Mouse (Mus musculus) spleen, embryonic (tissue): ENCODE data around the gene Lcmt2.
"Not testable (repeated sequence)": the region's sequence is repeated elsewhere in the genome, so short reads cannot be mapped to it uniquely, and the experiment has no call there.

Experiments
- CTCF ChIA-PET: fragments of 350-600 bp; sonication (Branson Sonifier 250); formaldehyde crosslinking; loops from one replicate; lab custom pipeline; 2022; lab: Charles Lee

Gene Lcmt2

DNA sequence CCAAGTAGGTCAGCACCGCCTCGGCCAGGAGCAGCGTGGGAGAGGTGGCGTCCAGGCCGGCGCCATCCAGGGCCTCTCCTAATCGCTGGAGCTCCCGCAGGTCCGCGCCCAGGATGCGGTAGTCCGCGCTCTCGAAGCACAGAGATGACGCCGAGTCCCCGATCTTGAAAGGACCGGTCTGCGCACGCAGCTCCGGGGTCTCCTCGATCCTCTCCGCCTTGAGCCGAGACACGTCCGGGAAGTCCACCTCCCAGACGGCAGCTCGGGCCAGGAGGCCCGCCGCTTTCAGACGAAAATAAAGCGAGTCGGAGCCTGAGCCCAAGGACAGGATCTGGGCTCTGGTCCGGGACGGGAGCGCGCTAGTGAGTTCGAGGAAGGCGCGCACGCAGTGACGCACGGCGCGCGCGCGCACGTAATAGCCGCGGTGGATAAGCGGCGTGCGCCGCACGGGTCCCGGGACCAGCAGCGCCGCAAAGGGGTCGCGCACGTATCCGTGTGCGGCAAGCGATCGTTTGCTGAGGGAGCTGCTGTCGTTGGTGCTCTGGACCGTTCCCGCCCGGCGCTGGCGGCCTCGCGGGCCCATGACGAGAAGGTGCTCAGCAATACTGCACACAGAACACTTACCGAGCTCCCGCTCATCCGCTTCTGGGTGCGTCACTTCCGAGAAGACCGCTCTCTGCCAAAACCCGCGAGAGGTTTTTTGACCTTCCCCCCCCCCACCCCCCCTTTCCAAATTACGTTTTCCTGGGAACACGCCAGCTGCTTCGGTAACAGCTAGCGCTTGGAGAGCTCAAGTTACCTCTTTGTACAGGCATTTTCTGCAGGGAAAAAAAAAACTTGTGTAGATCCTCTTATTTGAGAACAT, at the start of gene Lcmt2, which contains the start of gene Adal:
Gene Lcmt2, minus strand, starts transcription at position 636 of the 865 bp plus-strand sequence.
Gene Adal, plus strand, starts transcription at position 411 of the 865 bp plus-strand sequence.
- CTCF ChIA-PET, result interaction anchor here (0.7 kb wide), 1 partner anchor 29 kb away, joined by 4 read pairs; no protein-coding TSS in a partner anchor

GRCm38 (mm10) chr2:121188530-121188929, 48.1 kb upstream of the Lcmt2 start:
- CTCF ChIA-PET, result no interaction called here

DNA sequence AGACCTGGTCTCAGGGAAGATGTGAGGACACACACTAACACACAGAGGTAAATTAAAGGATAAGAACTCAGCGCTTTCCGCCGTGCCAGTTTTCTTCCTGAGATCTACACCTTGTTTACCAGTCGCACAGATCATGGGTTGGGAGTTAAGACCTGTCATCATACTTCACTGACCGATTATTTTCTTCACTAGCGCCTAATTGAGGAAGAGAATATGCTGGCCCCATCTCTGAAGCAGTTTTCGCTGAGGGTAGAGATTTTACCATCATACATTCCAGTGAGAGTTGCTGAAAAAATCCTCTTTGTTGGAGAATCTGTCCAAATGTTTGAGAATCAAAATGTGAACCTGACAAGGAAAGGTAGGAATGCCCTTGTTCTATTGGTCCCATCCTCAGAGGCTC, 43.7 kb upstream of the Lcmt2 start:
- CTCF ChIA-PET, result no interaction called here

GRCm38 (mm10) chr2:121183431-121183830, 43.0 kb upstream of the Lcmt2 start:
- CTCF ChIA-PET, result no interaction called here

- CTCF ChIA-PET, result no interaction called here
Observed at GRCm38 (mm10) chr2:121178828-121179479, 38.5 kb upstream of the Lcmt2 start.

GRCm38 (mm10) chr2:121170980-121171742, 30.7 kb upstream of the Lcmt2 start, which contains the start of gene Zscan29:
Gene Zscan29, minus strand, starts transcription at chr2:121171125.
- CTCF ChIA-PET, result interaction anchor here (0.6 to 0.7 kb wide), 3 partner anchors 16 to 1883 kb away, joined by 3 to 4 read pairs (median 4); no protein-coding TSS in a partner anchor

DNA sequence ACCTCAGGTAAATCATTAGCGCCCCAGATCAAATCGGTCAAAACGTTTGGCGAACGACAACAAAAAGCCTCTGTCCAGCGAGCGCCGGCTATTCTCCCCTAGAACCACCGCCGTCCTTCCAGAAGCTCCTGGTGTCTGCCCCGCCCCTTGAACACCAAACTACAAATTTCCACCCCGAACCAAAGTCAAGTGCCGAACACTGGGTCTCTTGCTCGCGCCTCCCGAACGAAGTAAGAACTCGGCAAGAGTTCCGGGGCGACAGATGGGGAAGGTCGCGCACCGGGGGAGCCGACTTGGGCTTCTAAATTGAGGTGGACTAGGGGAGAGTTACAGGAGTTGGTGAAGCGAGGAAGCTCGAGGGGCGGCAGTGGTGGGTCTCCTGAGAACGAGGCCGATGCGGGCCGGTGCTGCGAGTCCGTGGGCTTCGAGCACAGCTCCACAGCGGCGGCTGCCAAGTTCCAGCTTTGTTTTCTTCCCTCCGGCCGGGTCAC, 30.1 kb upstream of the Lcmt2 start, which contains the start of gene Tubgcp4:
Gene Tubgcp4, plus strand, starts transcription at position 174 of the 491 bp plus-strand sequence.
- CTCF ChIA-PET, result interaction anchor here (0.6 to 0.7 kb wide), 2 partner anchors 17 to 1883 kb away, joined by 4 read pairs; no protein-coding TSS in a partner anchor

GRCm38 (mm10) chr2:121169902-121170301, 29.4 kb upstream of the Lcmt2 start:
- CTCF ChIA-PET, result interaction anchor here (0.6 kb wide), 1 partner anchor 29 kb away, joined by 4 read pairs; the partner anchor contains the start of genes Adal and Lcmt2

DNA sequence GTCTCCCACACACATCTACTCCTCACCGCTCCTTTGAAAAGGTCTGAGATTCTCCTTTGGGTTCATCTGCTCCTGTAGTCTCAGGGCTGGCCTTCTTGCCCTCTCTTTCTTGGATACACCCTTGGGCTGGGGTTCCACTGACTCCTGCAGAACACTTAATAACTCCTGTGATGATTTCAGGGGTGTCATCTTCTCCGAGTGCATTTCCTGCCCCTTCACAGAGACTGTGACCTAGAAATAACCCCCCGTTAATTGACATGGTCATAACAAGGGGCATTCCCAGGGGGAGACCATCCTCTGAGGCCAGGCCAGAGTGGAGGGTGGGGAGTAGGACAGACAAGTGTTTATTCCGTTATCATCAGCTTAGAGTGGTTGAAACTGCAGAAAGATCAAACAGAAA, 28.7 kb upstream of the Lcmt2 start:
- CTCF ChIA-PET, result interaction anchor here (0.6 kb wide), 1 partner anchor 29 kb away, joined by 4 read pairs; the partner anchor contains the start of genes Adal and Lcmt2

GRCm38 (mm10) chr2:121153100-121153499, 12.6 kb upstream of the Lcmt2 start:
- CTCF ChIA-PET, result no interaction called here

DNA sequence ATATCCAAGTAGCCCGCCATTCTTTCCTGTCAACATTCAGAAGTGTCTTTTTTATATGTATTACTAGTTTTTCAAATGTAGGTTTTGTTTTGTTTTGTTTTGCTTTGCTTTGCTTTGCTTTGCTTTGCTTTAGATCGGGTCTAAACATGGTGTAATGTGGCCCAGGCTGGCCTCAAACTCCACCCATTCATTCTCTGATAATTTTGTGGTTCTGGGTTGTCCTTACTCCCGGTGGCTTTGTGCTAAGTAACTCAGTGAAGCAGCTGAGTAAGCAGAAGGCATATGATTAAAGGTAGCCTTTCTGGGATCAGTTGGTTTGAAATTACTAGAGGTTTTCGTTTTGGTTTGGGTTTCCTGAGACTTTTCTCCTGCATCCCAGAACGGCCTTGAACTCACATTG, 9.2 kb upstream of the Lcmt2 start:
- CTCF ChIA-PET, result no interaction called here

DNA sequence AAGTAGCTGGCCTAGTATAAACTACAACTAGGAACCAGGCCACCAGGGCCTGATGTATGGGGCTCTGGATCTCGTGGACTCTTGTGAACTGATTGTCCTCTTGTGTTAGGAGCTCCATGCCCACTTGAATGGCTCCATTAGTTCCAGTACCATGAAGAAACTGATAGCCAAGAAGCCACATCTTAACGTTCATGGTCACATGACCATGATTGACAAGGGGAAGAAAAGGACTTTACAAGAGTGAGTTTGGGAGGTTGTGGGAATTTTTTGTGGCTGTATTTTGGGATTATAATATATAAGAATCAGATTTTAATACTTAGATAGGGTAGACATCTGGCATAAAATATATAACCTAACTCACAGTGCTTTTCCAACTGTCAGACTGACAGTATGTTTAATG, 2.0 kb upstream of the Lcmt2 start:
- CTCF ChIA-PET, result no interaction called here

DNA sequence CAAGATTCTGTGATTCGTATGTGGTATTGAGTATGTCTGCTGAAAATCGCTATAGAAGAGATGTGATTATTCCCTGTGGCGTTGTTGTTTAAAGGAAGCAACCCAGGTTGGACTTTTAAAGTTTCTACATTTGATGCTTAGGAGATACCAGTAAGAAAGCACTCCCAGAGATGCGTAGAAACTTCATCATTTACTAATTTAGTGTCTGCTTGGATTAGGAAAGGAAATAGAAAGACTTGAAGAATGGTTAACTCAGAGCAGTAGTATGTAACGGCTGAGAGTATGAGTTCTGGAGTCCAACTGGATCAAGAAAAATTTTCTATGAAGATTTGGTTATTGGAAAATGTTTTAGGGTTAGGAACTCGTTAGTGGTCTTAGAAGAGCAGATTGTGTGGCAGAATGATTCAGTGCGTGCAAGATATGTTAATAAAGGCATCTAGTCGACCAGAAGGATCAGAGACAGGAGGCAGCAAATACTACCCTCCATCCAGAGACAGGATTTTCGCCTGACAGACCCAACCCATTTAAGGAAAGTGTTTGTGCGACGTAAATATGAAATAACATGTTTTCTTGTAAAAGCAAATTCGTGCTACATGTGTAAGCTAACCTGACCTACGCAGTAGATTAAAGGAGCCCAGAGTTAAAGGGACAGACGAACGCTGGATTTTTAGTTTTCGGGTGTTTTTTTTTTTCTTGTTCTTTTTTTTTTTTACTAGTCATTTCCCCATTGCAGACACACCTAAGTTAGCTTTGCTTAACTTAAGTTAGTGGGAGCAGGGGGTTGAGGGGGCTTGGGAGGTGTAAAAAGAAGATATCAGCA, 973 bp upstream of the Lcmt2 start:
- CTCF ChIA-PET, result no interaction called here

DNA sequence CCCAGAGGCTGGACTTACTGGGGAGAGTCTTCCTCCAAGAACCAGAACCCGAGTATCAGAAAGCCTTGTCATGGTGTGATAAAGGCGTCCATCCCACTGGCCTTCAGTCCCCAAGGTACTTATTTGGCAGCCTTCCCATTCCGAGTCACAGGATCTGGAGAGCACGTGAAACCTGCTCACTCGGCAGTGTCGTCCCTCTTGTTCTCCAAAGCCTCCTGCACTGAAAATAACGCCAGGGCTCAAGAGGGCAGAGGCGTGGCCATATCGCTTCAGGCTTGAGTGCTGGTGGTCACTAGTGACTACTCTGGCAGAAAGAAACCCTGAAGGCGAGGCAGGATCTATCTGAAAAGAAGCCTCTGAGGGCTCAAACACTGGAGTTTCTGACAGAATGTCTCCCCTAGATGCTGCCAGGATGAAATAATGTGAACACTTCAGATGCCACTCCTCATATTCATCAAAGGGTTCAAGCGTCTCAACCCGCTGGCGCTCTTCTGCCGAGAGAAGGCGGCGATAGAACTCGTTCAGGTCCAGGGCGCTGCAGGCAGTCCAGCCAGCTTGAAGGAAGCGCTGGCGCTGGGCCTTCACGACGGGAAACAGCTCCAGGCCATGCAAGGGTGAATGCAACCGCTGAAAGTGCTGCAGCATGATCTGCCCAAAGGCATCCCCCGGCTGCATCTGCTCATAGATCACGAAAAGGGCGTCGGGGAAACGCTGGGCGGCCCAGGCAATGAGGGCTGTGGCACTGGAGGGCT, 1.0 kb downstream of the Lcmt2 start:
- CTCF ChIA-PET, result no interaction called here

DNA sequence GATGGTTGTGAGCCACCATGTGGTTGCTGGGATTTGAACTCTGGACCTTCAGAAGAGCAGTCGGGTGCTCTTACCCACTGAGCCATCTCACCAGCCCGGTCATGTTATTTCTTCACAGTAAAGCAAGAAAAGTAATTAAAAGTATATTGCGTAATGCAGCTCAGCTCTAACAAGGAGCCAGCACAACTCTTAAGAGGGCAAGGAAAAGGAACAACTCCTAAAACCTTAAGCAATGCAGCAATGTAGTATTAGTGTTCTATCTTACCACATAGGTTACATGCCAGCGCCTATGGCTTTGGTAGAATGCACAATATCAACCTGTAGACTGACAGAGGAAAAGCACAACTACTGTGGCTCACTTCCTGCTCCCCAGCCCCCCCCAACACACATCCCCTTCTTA, 3.1 kb downstream of the Lcmt2 start:
- CTCF ChIA-PET, result interaction anchor here (0.6 kb wide), 1 partner anchor 335 kb away, joined by 3 read pairs; no protein-coding TSS in a partner anchor

GRCm38 (mm10) chr2:121132822-121133221, 7.6 kb downstream of the Lcmt2 start:
- CTCF ChIA-PET, result no interaction called here

GRCm38 (mm10) chr2:121128865-121129620, 11.4 kb downstream of the Lcmt2 start:
- CTCF ChIA-PET, result no interaction called here

GRCm38 (mm10) chr2:121127536-121127935, 12.9 kb downstream of the Lcmt2 start:
- CTCF ChIA-PET, result interaction anchor here (0.6 kb wide), 1 partner anchor 1829 kb away, joined by 3 read pairs; no protein-coding TSS in a partner anchor

DNA sequence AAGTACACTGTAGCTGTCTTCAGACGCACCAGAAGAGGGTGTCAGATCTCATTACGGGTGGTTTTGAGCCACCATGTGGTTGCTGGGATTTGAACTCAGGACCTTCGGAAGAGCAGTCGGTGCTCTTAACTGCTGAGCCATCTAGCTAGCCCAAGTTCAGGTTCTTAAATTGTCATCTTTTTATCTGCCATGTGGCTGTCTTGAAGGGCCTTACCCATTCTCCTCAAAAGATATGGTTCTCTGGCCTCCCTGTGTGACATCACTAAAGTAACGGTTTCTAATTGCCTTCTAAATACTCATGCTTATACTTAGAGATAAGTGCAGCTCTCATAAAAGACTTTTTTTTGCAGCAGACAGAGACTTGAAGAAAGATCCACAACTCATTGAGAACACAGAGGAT, 14.2 kb downstream of the Lcmt2 start:
- CTCF ChIA-PET, result not testable (repeated sequence)
